Mouse (Mus musculus) liver, adult 2 months (tissue): ENCODE results near the gene Ppard. TPM values are rescaled to one million over a fixed set of nuclear protein-coding genes. Genes with fewer than 3 reads are reported as not detected.
A peak's percentile ranks its signal among the peaks of the same experiment; 100 is the strongest.

Experiments used
- DNase-seq: peaks from one replicate; pipeline ENCODE4 v3.0.0-alpha.2; 2011; ENCODE audit warnings: low read depth, low spot score; ENCODE audit errors: extremely low read depth
- H3K27ac ChIP-seq: fragments of 200-500 bp; replicated peaks from 2 replicates; pipeline ENCODE4 v1.5.1; 2012; ENCODE audit warnings: low read depth, mild to moderate bottlenecking, control low read depth, inconsistent platforms, low read length; ENCODE audit not compliant: insufficient read depth
- H3K27me3 ChIP-seq: fragments of 200-500 bp; 2 replicates; pipeline ENCODE4 v1.6.1; 2012; ENCODE audit warnings: mild to moderate bottlenecking, moderate library complexity, low read length, inconsistent platforms; ENCODE audit not compliant: control insufficient read depth, insufficient read depth
- H3K36me3 ChIP-seq: fragments of 200-500 bp; 2 replicates; pipeline ENCODE4 v1.6.1; 2012; ENCODE audit warnings: low read length, inconsistent platforms; ENCODE audit not compliant: control insufficient read depth, insufficient read depth
- H3K4me1 ChIP-seq: fragments of 200-500 bp; 2 replicates; pipeline ENCODE4 v1.6.1; 2011; ENCODE audit warnings: low read length; ENCODE audit not compliant: control insufficient read depth, insufficient read depth
- H3K4me3 ChIP-seq: fragments of 200-500 bp; 2 replicates; pipeline ENCODE4 v1.5.1; 2011; ENCODE audit warnings: low read depth, mild to moderate bottlenecking, control low read depth, low read length, moderate library complexity; ENCODE audit not compliant: insufficient read depth
- H3K79me2 ChIP-seq: fragments of 200-500 bp; 2 replicates; pipeline ENCODE4 v1.6.1; 2012; ENCODE audit warnings: inconsistent platforms, mild to moderate bottlenecking, low read length, moderate library complexity; ENCODE audit not compliant: control insufficient read depth, insufficient read depth
- H3K9ac ChIP-seq: fragments of 200-500 bp; 2 replicates; pipeline ENCODE4 v1.6.1; 2012; ENCODE audit warnings: low read depth, mild to moderate bottlenecking, control low read depth, inconsistent platforms, low read length
- CTCF ChIP-seq: fragments of 200-500 bp; IDR thresholded peaks from 2 replicates; pipeline ENCODE4 v1.5.1; 2011; ENCODE audit warnings: low read depth, low read length, control low read depth
- POLR2A ChIP-seq: fragments of 200-500 bp; IDR thresholded peaks from 2 replicates; pipeline ENCODE4 v1.6.1; 2011; ENCODE audit warnings: low read length, control low read depth; ENCODE audit not compliant: insufficient read depth; ENCODE audit errors: extremely low read depth
- WGBS: fragments of 180-500 bp; shearing (Covaris S2); methylation state at CpG from one replicate; pipeline ENCODE4 v1.1.7; 2018; 5-methylcytosine and 5-hydroxymethylcytosine counted together
- polyA plus RNA-seq: library from polyadenylated mRNA; depleted of rRNA; stranded (reverse); fragments of >200 nt; gene quantifications from 2 replicates; pipeline ENCODE4 v1.2.3, GENCODE M21; 2012
- total RNA-seq: library from RNA; depleted of rRNA; stranded (reverse); fragments of >200 nt; gene quantifications from 2 replicates; pipeline ENCODE4 v1.2.3, GENCODE M21; 2014

Gene Ppard
- total and polyA plus RNA-seq, 2 experiments, result 3.0 to 9.7 TPM

- no peak overlapping the region for H3K27ac ChIP-seq
- 94% methylated on average over 20 of the region's 20 CpGs for WGBS
- 0 out of 2 replicates have a peak, but pooled peaks cover 3% of the 10 kb centered on the region for H3K79me2 ChIP-seq
- no peaks in the 10 kb centered on the region for H3K36me3 ChIP-seq
- H3K4me3 ChIP-seq, result no peak overlapping the region
- H3K4me1 ChIP-seq, result 0 out of 2 replicates have a peak, but pooled peaks cover 2% of the 10 kb centered on the region
- DNase-seq, result no peak
- no peaks in the 10 kb centered on the region for H3K27me3 ChIP-seq
- TF ChIP-seq CTCF (no peak), POLR2A (no peak)
- no peak overlapping the region for H3K9ac ChIP-seq
These were observed 83.2 kb downstream of the Ppard start for GRCm38 (mm10) chr17:28315611-28316160.

GRCm38 (mm10) chr17:28316476-28316875 is 84.0 kb downstream of the Ppard start:
- H3K79me2 ChIP-seq, result 0 out of 2 replicates have a peak, but pooled peaks cover 3% of the 10 kb centered on the region
- H3K27me3 ChIP-seq, result no peaks in the 10 kb centered on the region
- H3K27ac ChIP-seq, result no peak overlapping the region
- H3K4me3 ChIP-seq, result no peak overlapping the region
- H3K4me1 ChIP-seq, result 0 out of 2 replicates have a peak, but pooled peaks cover 2% of the 10 kb centered on the region
- DNase-seq, result no peak
- TF ChIP-seq CTCF (peak; percentile 33; the same call in 1 of the 2 replicates), POLR2A (no peak)
- no peaks in the 10 kb centered on the region for H3K36me3 ChIP-seq
- 94% methylated on average over 9 of the region's 9 CpGs for WGBS
- no peak overlapping the region for H3K9ac ChIP-seq

- no peak overlapping the region for H3K27ac ChIP-seq
These were observed 84.6 kb downstream of the Ppard start for GRCm38 (mm10) chr17:28317091-28317490.

GRCm38 (mm10) chr17:28317725-28318124 is 85.2 kb downstream of the Ppard start:
- no peak for DNase-seq
- TF ChIP-seq POLR2A (no peak), CTCF (no peak)
- no peak overlapping the region for H3K9ac ChIP-seq

More at GRCm38 (mm10) chr17:28317091-28317490, 84.6 kb downstream of the Ppard start:
- Histone ChIP-seq H3K9ac (no peak overlapping the region), H3K27me3 (no peaks in the 10 kb centered on the region), H3K36me3 (no peaks in the 10 kb centered on the region), H3K4me3 (no peak overlapping the region), H3K79me2 (0 out of 2 replicates have a peak, but pooled peaks cover 3% of the 10 kb centered on the region), H3K4me1 (0 out of 2 replicates have a peak, but pooled peaks cover 2% of the 10 kb centered on the region)
- DNase-seq, result no peak
- TF ChIP-seq POLR2A, result no peak
- no peak for TF ChIP-seq CTCF
- WGBS, result 73% methylated on average over 8 of the region's 8 CpGs

GRCm38 (mm10) chr17:28321700-28322099 is 89.2 kb downstream of the Ppard start:
- Histone ChIP-seq H3K4me1 (peaks cover 3% of the 10 kb centered on the region; the same call in 1 of the 2 replicates), H3K9ac (no peak overlapping the region), H3K36me3 (no peaks in the 10 kb centered on the region), H3K4me3 (no peak overlapping the region), H3K27ac (no peak overlapping the region), H3K27me3 (no peaks in the 10 kb centered on the region), H3K79me2 (no peaks in the 10 kb centered on the region)
- no peak for DNase-seq
- WGBS, result 98% methylated on average over 4 of the region's 4 CpGs
- TF ChIP-seq POLR2A (no peak), CTCF (no peak)

More at GRCm38 (mm10) chr17:28317725-28318124, 85.2 kb downstream of the Ppard start:
- no peak overlapping the region for H3K27ac ChIP-seq
- H3K79me2 ChIP-seq, result 0 out of 2 replicates have a peak, but pooled peaks cover 3% of the 10 kb centered on the region
- WGBS, result 90% methylated on average over 9 of the region's 9 CpGs
- no peaks in the 10 kb centered on the region for H3K36me3 ChIP-seq
- no peak overlapping the region for H3K4me3 ChIP-seq
- H3K4me1 ChIP-seq, result 0 out of 2 replicates have a peak, but pooled peaks cover 2% of the 10 kb centered on the region
- H3K27me3 ChIP-seq, result no peaks in the 10 kb centered on the region

- no peaks in the 10 kb centered on the region for H3K36me3 ChIP-seq
These were observed 91.3 kb downstream of the Ppard start for GRCm38 (mm10) chr17:28323786-28324185.

More at GRCm38 (mm10) chr17:28323786-28324185, 91.3 kb downstream of the Ppard start:
- TF ChIP-seq POLR2A (no peak), CTCF (no peak)
- DNase-seq, result no peak
- 85% methylated on average over 8 of the region's 8 CpGs for WGBS
- H3K79me2 ChIP-seq, result no peaks in the 10 kb centered on the region
- H3K27me3 ChIP-seq, result no peaks in the 10 kb centered on the region
- no peak overlapping the region; the same call in 1 of the 2 replicates for H3K9ac ChIP-seq
- no peak overlapping the region for H3K4me3 ChIP-seq
- peaks cover 11% of the 10 kb centered on the region; the same call in 1 of the 2 replicates for H3K4me1 ChIP-seq
- no peak overlapping the region for H3K27ac ChIP-seq
